Mouse (Mus musculus) MEL-GATA-1-ER (cell line): Measurements from ENCODE around the gene Mast4.
"Not testable (repeated sequence)": the region's sequence is repeated elsewhere in the genome, so short reads cannot be mapped to it uniquely, and the experiment has no call there.

Experiments used
- DNase-seq: peaks from one replicate; pipeline ENCODE4 v3.0.0-alpha.2; 2012; ENCODE audit warnings: low read depth; ENCODE audit errors: extremely low read depth

Gene Mast4

GRCm38 (mm10) chr13:102761410-102761809 lies 572.9 kb downstream of the Mast4 start:
- no peak for DNase-seq

- DNase-seq, result no peak
These were observed 576.3 kb downstream of the Mast4 start for GRCm38 (mm10) chr13:102758021-102758420.

DNA sequence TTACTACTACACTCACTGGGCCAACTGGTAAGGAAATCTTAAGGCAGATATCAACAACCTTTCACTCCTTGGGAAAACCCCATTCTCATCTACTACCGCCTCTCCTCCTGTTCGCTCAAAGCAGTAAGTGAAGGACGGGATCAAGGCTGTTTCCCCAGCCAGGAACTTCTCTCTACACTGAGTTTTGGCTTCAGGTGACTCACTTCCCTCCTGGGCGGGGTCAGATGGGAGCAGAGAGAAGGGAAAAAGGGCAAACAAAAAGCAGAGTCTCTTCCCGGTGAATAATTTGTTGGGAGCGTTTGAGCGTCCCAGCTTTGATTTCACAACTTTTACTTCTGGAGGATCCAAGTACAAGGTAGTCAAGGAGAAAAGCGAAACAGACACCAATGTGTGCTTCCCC lies 578.2 kb downstream of the Mast4 start:
- no peak for DNase-seq

- DNase-seq, result no peak
These were observed 579.2 kb downstream of the Mast4 start for GRCm38 (mm10) chr13:102755124-102755523.

DNA sequence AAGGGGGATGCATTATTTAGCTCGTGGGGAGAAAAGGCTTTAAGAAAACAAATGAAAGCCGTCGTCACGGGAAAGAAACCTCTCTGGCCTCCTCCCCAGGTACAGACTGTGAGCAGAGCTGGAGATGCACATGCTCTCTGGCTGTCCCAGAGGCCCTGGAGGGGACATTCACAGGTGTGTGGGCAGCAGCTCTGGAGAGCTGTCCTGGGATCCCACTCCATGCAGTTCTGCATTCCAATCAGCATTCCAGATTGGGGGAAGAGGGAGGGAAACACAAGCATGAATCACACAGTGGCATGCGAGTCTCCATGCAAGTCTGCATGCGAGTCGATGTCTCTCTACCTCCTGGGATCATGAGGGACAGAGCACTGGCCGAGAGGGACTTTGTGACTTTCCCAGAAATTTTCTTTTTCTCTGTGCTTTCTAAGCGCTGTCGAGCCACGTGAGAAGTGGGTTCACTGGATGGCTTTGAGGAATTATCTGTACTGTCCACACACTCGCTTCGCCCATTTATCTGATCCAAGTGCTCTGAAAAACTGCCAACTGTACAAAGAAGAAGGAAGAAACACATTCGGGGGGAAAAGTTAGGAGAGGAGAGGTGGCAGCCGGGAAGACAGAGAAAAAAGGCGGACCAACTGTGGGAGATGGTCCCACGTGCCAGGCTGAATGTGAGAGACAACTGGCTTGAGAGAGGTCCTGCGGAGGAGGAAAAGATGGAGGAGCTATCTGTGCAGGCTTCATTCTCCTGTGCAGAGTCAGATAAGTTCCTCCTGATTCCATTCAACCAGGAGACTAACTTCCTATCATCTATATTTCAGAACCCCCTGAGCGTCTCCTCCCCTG lies 580.4 kb downstream of the Mast4 start:
- peak; percentile 47 for DNase-seq

DNA sequence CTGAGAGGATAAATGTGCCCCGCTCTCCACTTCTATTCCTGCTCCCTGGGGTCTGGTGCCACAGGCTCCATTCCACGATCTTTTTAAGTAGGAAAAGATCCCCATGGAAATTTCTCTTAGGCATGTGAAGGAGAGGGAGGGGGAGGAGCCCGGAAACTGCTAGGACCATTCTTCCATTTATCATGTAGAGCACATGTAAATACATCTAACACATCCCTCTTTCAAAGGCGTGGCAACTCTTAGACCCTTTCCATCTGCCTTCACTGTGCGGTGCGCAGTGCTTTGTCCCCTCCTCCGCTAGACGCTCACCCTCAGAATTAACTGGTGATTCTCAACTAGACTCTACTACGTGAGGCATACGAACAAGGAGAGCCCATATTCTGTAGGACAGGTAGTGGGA lies 584.4 kb downstream of the Mast4 start:
- no peak for DNase-seq

- DNase-seq, result no peak
These were observed 585.1 kb downstream of the Mast4 start for GRCm38 (mm10) chr13:102749194-102749593.

GRCm38 (mm10) chr13:102746803-102747561 lies 587.3 kb downstream of the Mast4 start:
- DNase-seq, result no peak

- DNase-seq, result no peak
These were observed 588.5 kb downstream of the Mast4 start for GRCm38 (mm10) chr13:102745626-102746342.

DNA sequence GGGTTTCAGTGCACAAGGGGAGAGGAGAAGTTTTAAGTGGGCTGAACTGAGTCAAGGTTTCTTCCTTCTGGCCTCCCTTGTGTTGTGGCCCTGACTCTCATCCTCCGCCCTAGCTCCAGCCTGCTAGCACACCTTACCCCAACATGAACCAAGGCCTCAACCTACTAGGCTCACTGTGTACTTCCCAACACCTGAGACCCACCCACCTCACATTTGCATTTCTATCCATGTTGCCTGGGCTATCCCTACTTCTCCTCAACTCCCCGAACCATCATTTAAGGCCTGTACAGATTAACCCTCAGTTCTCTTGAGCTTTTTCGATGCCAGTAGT lies 589.1 kb downstream of the Mast4 start:
- DNase-seq, result no peak

DNA sequence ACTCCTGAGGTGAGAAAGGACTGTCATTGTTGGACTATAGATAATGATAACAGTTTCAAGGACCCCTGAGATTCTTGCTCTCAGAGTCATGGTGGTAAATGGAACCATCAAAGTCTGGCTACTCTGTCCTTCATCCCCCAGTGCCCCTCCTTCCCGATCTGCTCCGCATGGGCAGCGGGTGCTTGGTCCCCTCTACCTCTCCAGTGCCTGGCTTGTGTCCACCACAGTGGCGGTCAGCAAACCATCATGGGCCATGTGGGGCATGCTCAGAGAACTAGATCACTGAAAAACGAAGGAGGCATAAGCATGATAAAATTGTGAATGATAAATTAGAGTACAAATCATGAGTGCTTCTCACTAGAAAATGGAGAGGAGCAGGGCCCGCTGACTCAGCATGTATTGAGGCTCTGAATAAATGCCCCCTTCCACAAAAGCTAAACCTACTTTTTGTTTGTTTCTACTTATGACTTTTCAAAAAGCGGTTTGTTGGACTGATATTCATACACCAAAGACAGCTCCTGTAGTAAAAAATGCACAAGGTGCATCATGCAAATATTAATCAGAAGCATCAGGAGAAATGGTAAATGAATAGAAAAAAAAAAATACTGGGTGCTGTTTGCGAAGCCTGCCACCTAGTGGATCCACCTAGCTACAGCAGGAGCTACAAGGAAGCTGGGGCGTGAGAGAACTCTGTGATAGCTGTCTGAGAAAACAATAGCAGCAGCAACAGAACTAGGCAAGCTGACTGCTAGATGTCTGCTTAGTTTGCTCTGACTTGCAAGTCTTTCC lies 589.6 kb downstream of the Mast4 start:
- DNase-seq, result peak; percentile 51

GRCm38 (mm10) chr13:102739720-102740535 lies 594.4 kb downstream of the Mast4 start:
- peak; percentile 78 for DNase-seq

DNA sequence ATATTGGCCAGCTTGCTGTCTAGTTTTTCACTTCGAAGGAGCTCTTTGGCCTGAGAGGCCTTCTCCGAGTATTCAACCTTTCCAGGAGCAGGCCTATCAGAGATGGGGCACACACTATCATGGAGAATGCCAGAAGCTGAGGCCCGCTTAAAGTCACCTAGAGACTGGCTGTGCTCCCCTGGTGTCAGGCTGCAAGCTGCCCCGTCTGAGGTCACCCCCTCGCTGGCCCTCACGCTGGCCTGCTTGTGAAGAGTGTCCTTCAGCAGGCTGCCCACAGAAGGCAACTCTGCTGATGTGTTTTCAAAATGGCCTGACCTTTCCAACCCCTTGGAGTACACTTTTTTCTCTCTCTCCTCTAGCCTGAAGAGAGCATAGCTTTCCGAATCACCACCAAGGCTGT lies 596.5 kb downstream of the Mast4 start:
- DNase-seq, result no peak

GRCm38 (mm10) chr13:102733063-102733462 lies 601.2 kb downstream of the Mast4 start:
- no peak for DNase-seq

- DNase-seq, result not testable (repeated sequence)
These were observed 605.3 kb downstream of the Mast4 start for GRCm38 (mm10) chr13:102728951-102729350.

GRCm38 (mm10) chr13:102728035-102728434 lies 606.3 kb downstream of the Mast4 start:
- peak; percentile 43 for DNase-seq

GRCm38 (mm10) chr13:102726876-102727275 lies 607.4 kb downstream of the Mast4 start:
- no peak for DNase-seq

GRCm38 (mm10) chr13:102725906-102726305 lies 608.4 kb downstream of the Mast4 start:
- DNase-seq, result no peak

GRCm38 (mm10) chr13:102725416-102725815 lies 608.9 kb downstream of the Mast4 start:
- DNase-seq, result no peak

GRCm38 (mm10) chr13:102716973-102717372 lies 617.3 kb downstream of the Mast4 start:
- DNase-seq, result no peak
